Mouse (Mus musculus): Measurements from ENCODE around the gene 4930486L24Rik. TPM values are rescaled to one million over a fixed set of nuclear protein-coding genes. Genes with fewer than 3 reads are reported as not detected.
"Not testable (repeated sequence)": the region's sequence is repeated elsewhere in the genome, so short reads cannot be mapped to it uniquely, and the experiment has no call there.

The 4930486L24Rik gene
- polyA plus RNA-seq (2014; fragmentation: Nextera tagmentation; extraction: Ambion mirVana), result 0.15 TPM in 1 of 2 replicates, not detected in the other

GRCm38 (mm10) chr13:60864281-60864680 is at the start of gene 4930486L24Rik:
Gene 4930486L24Rik (minus strand): TSS chr13:60864475.
- H3K36me3 ChIP-seq (ENCODE audit: control insufficient read depth, insufficient read depth, low read length), result no peaks in the 10 kb centered on the region
- H3K4me2 ChIP-seq (replicated peaks; ENCODE audit: low read depth, low read length), result no peak within 1 kb of the TSS
- H3K9ac ChIP-seq (ENCODE audit: low read depth, low read length), result no peak within 1 kb of the TSS
- H3K9me3 ChIP-seq (ENCODE audit: control insufficient read depth, low read length), result no peaks in the 10 kb centered on the region
- no peaks in the 10 kb centered on the region for H3K27me3 ChIP-seq (ENCODE audit: control insufficient read depth, insufficient read depth, low read length)
- 73% methylated on average over 1 of the region's 1 CpGs for WGBS
- DNase-seq (ENCODE audit: low spot score) (no peak), ATAC-seq (ENCODE audit: low FRiP score) (no peak)
- no peaks in the 10 kb centered on the region for H3K4me1 ChIP-seq (replicated peaks; ENCODE audit: control insufficient read depth, insufficient read depth, low read length)
- H3K27ac ChIP-seq (ENCODE audit: low read depth, low read length), result no peak within 1 kb of the TSS
- H3K4me3 ChIP-seq (ENCODE audit: low read depth, low read length), result no peak within 1 kb of the TSS

- WGBS, result 91% methylated on average over 2 of the region's 2 CpGs
- H3K36me3 ChIP-seq (ENCODE audit: control insufficient read depth, insufficient read depth, low read length); H3K4me2 ChIP-seq (replicated peaks; ENCODE audit: low read depth, low read length): not testable (repeated sequence)
Measured at GRCm38 (mm10) chr13:60904780-60905179, 40.5 kb upstream of the 4930486L24Rik start, which contains the start of gene Tpbpb. Gene Tpbpb (minus strand): TSS chr13:60904880.

GRCm38 (mm10) chr13:60897328-60897727 is 33.1 kb upstream of the 4930486L24Rik start, which contains the start of gene Ctla2b:
Gene Ctla2b (minus strand): TSS chr13:60897447.
- H3K9me3 ChIP-seq (ENCODE audit: control insufficient read depth, low read length), result no peaks in the 10 kb centered on the region
- DNase-seq (ENCODE audit: low spot score), result no peak
- H3K4me1 ChIP-seq (replicated peaks; ENCODE audit: control insufficient read depth, insufficient read depth, low read length), result no peaks in the 10 kb centered on the region
- H3K9ac ChIP-seq (ENCODE audit: low read depth, low read length), result no peak within 1 kb of the TSS
- WGBS, result 81% methylated on average over 3 of the region's 3 CpGs
- no peak for ATAC-seq (ENCODE audit: low FRiP score)
- no peak within 1 kb of the TSS for H3K4me3 ChIP-seq (ENCODE audit: low read depth, low read length)
- no peaks in the 10 kb centered on the region for H3K36me3 ChIP-seq (ENCODE audit: control insufficient read depth, insufficient read depth, low read length)
- no peak within 1 kb of the TSS for H3K27ac ChIP-seq (ENCODE audit: low read depth, low read length)
- H3K27me3 ChIP-seq (ENCODE audit: control insufficient read depth, insufficient read depth, low read length), result no peaks in the 10 kb centered on the region
- no peak within 1 kb of the TSS for H3K4me2 ChIP-seq (replicated peaks; ENCODE audit: low read depth, low read length)

More at GRCm38 (mm10) chr13:60904780-60905179, 40.5 kb upstream of the 4930486L24Rik start, which contains the start of gene Tpbpb:
- H3K27me3 ChIP-seq (ENCODE audit: control insufficient read depth, insufficient read depth, low read length); DNase-seq (ENCODE audit: low spot score); H3K4me1 ChIP-seq (replicated peaks; ENCODE audit: control insufficient read depth, insufficient read depth, low read length); H3K27ac ChIP-seq (ENCODE audit: low read depth, low read length); H3K4me3 ChIP-seq (ENCODE audit: low read depth, low read length); H3K9me3 ChIP-seq (ENCODE audit: control insufficient read depth, low read length); H3K9ac ChIP-seq (ENCODE audit: low read depth, low read length); ATAC-seq (ENCODE audit: low FRiP score): not testable (repeated sequence)

GRCm38 (mm10) chr13:60896794-60897193 is 32.5 kb upstream of the 4930486L24Rik start, which contains the start of gene Gm49392:
Gene Gm49392 (minus strand): TSS chr13:60896894.
- H3K4me1 ChIP-seq (replicated peaks; ENCODE audit: control insufficient read depth, insufficient read depth, low read length); H3K4me2 ChIP-seq (replicated peaks; ENCODE audit: low read depth, low read length); ATAC-seq (ENCODE audit: low FRiP score); H3K9me3 ChIP-seq (ENCODE audit: control insufficient read depth, low read length); H3K4me3 ChIP-seq (ENCODE audit: low read depth, low read length); H3K9ac ChIP-seq (ENCODE audit: low read depth, low read length); DNase-seq (ENCODE audit: low spot score); H3K27ac ChIP-seq (ENCODE audit: low read depth, low read length); H3K36me3 ChIP-seq (ENCODE audit: control insufficient read depth, insufficient read depth, low read length); H3K27me3 ChIP-seq (ENCODE audit: control insufficient read depth, insufficient read depth, low read length): not testable (repeated sequence)
- 81% methylated on average over 8 of the region's 8 CpGs for WGBS

- no peaks in the 10 kb centered on the region for H3K9me3 ChIP-seq (ENCODE audit: control insufficient read depth, low read length)
- ATAC-seq (ENCODE audit: low FRiP score), result no peak
- H3K4me1 ChIP-seq (replicated peaks; ENCODE audit: control insufficient read depth, insufficient read depth, low read length), result no peaks in the 10 kb centered on the region
- no peaks in the 10 kb centered on the region for H3K27me3 ChIP-seq (ENCODE audit: control insufficient read depth, insufficient read depth, low read length)
- H3K27ac ChIP-seq (ENCODE audit: low read depth, low read length), result no peak overlapping the region
- H3K36me3 ChIP-seq (ENCODE audit: control insufficient read depth, insufficient read depth, low read length), result no peaks in the 10 kb centered on the region
- H3K9ac ChIP-seq (ENCODE audit: low read depth, low read length), result no peak overlapping the region
- H3K4me2 ChIP-seq (replicated peaks; ENCODE audit: low read depth, low read length), result no peak overlapping the region
- H3K4me3 ChIP-seq (ENCODE audit: low read depth, low read length), result no peak overlapping the region
- no peak for DNase-seq (ENCODE audit: low spot score)
Measured at GRCm38 (mm10) chr13:60895406-60896160, 31.3 kb upstream of the 4930486L24Rik start.

GRCm38 (mm10) chr13:60892301-60892700 is 28.0 kb upstream of the 4930486L24Rik start:
- Histone ChIP-seq H3K9me3 (ENCODE audit: control insufficient read depth, low read length) (no peaks in the 10 kb centered on the region), H3K4me1 (replicated peaks; ENCODE audit: control insufficient read depth, insufficient read depth, low read length) (no peaks in the 10 kb centered on the region), H3K4me2 (replicated peaks; ENCODE audit: low read depth, low read length) (no peak overlapping the region), H3K9ac (ENCODE audit: low read depth, low read length) (no peak overlapping the region), H3K27ac (ENCODE audit: low read depth, low read length) (no peak overlapping the region), H3K4me3 (ENCODE audit: low read depth, low read length) (no peak overlapping the region), H3K36me3 (ENCODE audit: control insufficient read depth, insufficient read depth, low read length) (no peaks in the 10 kb centered on the region), H3K27me3 (ENCODE audit: control insufficient read depth, insufficient read depth, low read length) (no peaks in the 10 kb centered on the region)
- 88% methylated on average over 1 of the region's 1 CpGs for WGBS
- DNase-seq (ENCODE audit: low spot score) (no peak), ATAC-seq (ENCODE audit: low FRiP score) (no peak)

- ATAC-seq (ENCODE audit: low FRiP score), result no peak
- no peaks in the 10 kb centered on the region for H3K4me1 ChIP-seq (replicated peaks; ENCODE audit: control insufficient read depth, insufficient read depth, low read length)
- 86% methylated on average over 4 of the region's 4 CpGs for WGBS
Measured at GRCm38 (mm10) chr13:60848241-60849120, 15.8 kb downstream of the 4930486L24Rik start.

GRCm38 (mm10) chr13:60843153-60843552 is 21.1 kb downstream of the 4930486L24Rik start:
- Histone ChIP-seq H3K9me3 (ENCODE audit: control insufficient read depth, low read length) (no peaks in the 10 kb centered on the region), H3K36me3 (ENCODE audit: control insufficient read depth, insufficient read depth, low read length) (no peaks in the 10 kb centered on the region), H3K9ac (ENCODE audit: low read depth, low read length) (no peak overlapping the region), H3K4me1 (replicated peaks; ENCODE audit: control insufficient read depth, insufficient read depth, low read length) (no peaks in the 10 kb centered on the region), H3K27ac (ENCODE audit: low read depth, low read length) (no peak overlapping the region), H3K4me2 (replicated peaks; ENCODE audit: low read depth, low read length) (no peak overlapping the region), H3K4me3 (ENCODE audit: low read depth, low read length) (no peak overlapping the region), H3K27me3 (ENCODE audit: control insufficient read depth, insufficient read depth, low read length) (no peaks in the 10 kb centered on the region)
- WGBS, result 93% methylated on average over 8 of the region's 8 CpGs
- ATAC-seq (ENCODE audit: low FRiP score), result no peak
- no peak for DNase-seq (ENCODE audit: low spot score)

More at GRCm38 (mm10) chr13:60848241-60849120, 15.8 kb downstream of the 4930486L24Rik start:
- no peaks in the 10 kb centered on the region for H3K9me3 ChIP-seq (ENCODE audit: control insufficient read depth, low read length)
- no peak for DNase-seq (ENCODE audit: low spot score)
- H3K27ac ChIP-seq (ENCODE audit: low read depth, low read length), result no peak overlapping the region
- no peaks in the 10 kb centered on the region for H3K27me3 ChIP-seq (ENCODE audit: control insufficient read depth, insufficient read depth, low read length)
- no peak overlapping the region for H3K4me3 ChIP-seq (ENCODE audit: low read depth, low read length)
- no peaks in the 10 kb centered on the region for H3K36me3 ChIP-seq (ENCODE audit: control insufficient read depth, insufficient read depth, low read length)
- no peak overlapping the region for H3K4me2 ChIP-seq (replicated peaks; ENCODE audit: low read depth, low read length)
- no peak overlapping the region for H3K9ac ChIP-seq (ENCODE audit: low read depth, low read length)
